ENCODE assay signal across 8 mouse cellular contexts in the genomic region with DNA sequence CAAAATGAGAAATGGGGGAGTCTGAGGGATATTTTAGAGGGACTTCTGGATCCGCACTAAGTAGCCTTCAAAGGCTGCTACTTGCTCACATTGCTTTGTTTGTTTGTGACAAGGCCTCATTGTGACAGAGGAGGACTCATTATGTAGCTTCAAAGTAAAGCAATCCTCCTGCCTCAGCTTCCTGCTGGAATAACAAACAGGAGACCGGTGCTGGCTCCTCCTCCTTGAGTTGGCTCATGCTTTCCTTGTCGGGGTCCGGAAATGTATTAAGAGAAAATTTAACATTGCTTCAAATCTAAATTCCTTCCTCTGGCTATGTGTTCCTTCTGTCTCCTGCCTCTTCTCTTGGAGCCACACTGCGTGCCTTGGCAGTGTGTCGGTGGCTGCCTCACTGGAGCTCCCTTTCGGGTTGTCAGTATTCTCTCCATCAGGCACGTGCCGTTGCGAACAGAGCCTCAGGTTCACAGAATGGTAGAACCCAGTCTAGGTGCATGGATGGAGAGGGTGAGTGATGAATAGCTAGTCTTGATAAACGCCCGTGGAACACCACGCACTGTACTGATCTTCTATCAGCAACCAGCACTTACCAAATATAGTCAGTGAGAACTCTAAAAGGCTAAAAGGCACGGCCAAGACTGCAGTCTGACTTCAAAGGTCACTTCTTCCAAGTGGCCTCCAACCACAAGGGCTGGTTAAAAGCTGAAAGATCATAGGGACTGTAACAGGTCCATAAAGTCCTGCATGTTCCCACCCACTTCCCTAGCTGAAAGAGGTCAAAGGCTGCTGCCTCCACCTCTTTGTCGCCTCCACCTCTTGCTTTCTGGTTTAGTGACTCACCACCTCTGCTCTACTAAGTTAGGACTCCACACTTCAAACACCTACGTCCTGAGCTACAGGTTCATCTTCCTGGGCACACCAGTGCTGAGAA. TPM values are rescaled to one million over a fixed set of nuclear protein-coding genes. Genes with fewer than 3 reads are reported as not detected.
A peak's percentile ranks its signal among the peaks of the same experiment; 100 is the strongest.
DNase-seq lines count a peak whose midpoint lies in the region; ATAC-seq and TF ChIP-seq lines count a peak whose summit lies in the region.

No protein-coding gene starts in this region.

- peak overlapping the region; percentile 66 for H3K4me2 ChIP-seq in embryonic facial prominence, embryonic 12.5 days (replicated peaks)
- H3K4me2 ChIP-seq in intestine, embryonic 16.5 days (ENCODE audit: low read depth, low read length): peak overlapping the region; percentile 59
- H3K4me2 ChIP-seq in midbrain, embryonic 15.5 days: peak overlapping the region; percentile 63

- H3K36me3 ChIP-seq in embryonic facial prominence, embryonic 12.5 days: no peaks in the 10 kb centered on the region
- H3K36me3 ChIP-seq in intestine, embryonic 16.5 days (ENCODE audit: control insufficient read depth, insufficient read depth, low read length): no peaks in the 10 kb centered on the region
- H3K36me3 ChIP-seq in midbrain, embryonic 15.5 days (replicated peaks): no peaks in the 10 kb centered on the region

- ATAC-seq in embryonic facial prominence, embryonic 12.5 days (ENCODE audit: insufficient number of reproducible peaks, insufficient read depth, low FRiP score, low TSS enrichment): no peak
- peak; percentile 64 for ATAC-seq in intestine, embryonic 16.5 days
- no peak for ATAC-seq in midbrain, embryonic 15.5 days (replicated peaks)

- H3K27me3 ChIP-seq in embryonic facial prominence, embryonic 12.5 days: no peaks in the 10 kb centered on the region
- H3K27me3 ChIP-seq in intestine, embryonic 16.5 days (replicated peaks; ENCODE audit: control insufficient read depth, insufficient read depth, low read length): no peaks in the 10 kb centered on the region
- H3K27me3 ChIP-seq in midbrain, embryonic 15.5 days (replicated peaks): no peaks in the 10 kb centered on the region

- no peak for DNase-seq in left cerebral cortex, adult 2 months (ENCODE audit: extremely low spot score in 1 of 2, low spot score in 2 of 2)
- no peak for DNase-seq in left cerebral cortex, postnatal 36 days (ENCODE audit: low spot score in 2 of 2)
- no peak for DNase-seq in ovary, postnatal 36 days (ENCODE audit: low spot score)
- DNase-seq in natural killer cell, adult 2 months (ENCODE audit: low spot score in 2 of 2): no peak
- no peak for DNase-seq in ovary, postnatal 10 days (ENCODE audit: low spot score)

- TF ChIP-seq CTCF in left cerebral cortex, adult 2 months (IDR thresholded peaks at IDR 0.05): no peak

- peak overlapping the region; percentile 39 for H3K4me3 ChIP-seq in left cerebral cortex, adult 2 months
- H3K4me3 ChIP-seq in embryonic facial prominence, embryonic 12.5 days: peak overlapping the region; percentile 83
- peak overlapping the region; percentile 47 for H3K4me3 ChIP-seq in intestine, embryonic 16.5 days (ENCODE audit: low read length)
- H3K4me3 ChIP-seq in midbrain, embryonic 15.5 days: peak overlapping the region; percentile 84

- peak overlapping the region; percentile 78 for H3K27ac ChIP-seq in left cerebral cortex, adult 2 months
- H3K27ac ChIP-seq in embryonic facial prominence, embryonic 12.5 days: no peak overlapping the region
- H3K27ac ChIP-seq in intestine, embryonic 16.5 days (ENCODE audit: low read length): peak overlapping the region; percentile 93
- peak overlapping the region; percentile 65 for H3K27ac ChIP-seq in midbrain, embryonic 15.5 days

- H3K4me1 ChIP-seq in embryonic facial prominence, embryonic 12.5 days: peaks cover 35% of the 10 kb centered on the region
- peaks cover 37% of the 10 kb centered on the region for H3K4me1 ChIP-seq in intestine, embryonic 16.5 days (ENCODE audit: control insufficient read depth, insufficient read depth, low read length)
- H3K4me1 ChIP-seq in midbrain, embryonic 15.5 days: peaks cover 45% of the 10 kb centered on the region

- H3K9ac ChIP-seq in embryonic facial prominence, embryonic 12.5 days: peak overlapping the region; percentile 19; the same call in 1 of the 2 replicates
- peak overlapping the region; percentile 56 for H3K9ac ChIP-seq in intestine, embryonic 16.5 days (ENCODE audit: low read depth, low read length)
- no peak overlapping the region; the same call in 1 of the 2 replicates for H3K9ac ChIP-seq in midbrain, embryonic 15.5 days

- intact Hi-C loops in left cerebral cortex, adult 2 months (cut with DNase I): loop anchor here (1.0 to 10.0 kb wide), 3 partner anchors 14 to 193 kb away; partner anchors contain the start of gene Polg
- intact Hi-C loops in left cerebral cortex, postnatal 36 days (cut with DNase I): loop anchor here (2.0 kb wide), 1 partner anchor 87 kb away; no protein-coding TSS in a partner anchor

- 85% methylated on average over 16 of the region's 16 CpGs for WGBS in embryonic facial prominence, embryonic 12.5 days
- WGBS in intestine, embryonic 16.5 days: 70% methylated on average over 16 of the region's 16 CpGs
- 84% methylated on average over 16 of the region's 16 CpGs for WGBS in midbrain, embryonic 15.5 days

- no peaks in the 10 kb centered on the region for H3K9me3 ChIP-seq in embryonic facial prominence, embryonic 12.5 days
- no peaks in the 10 kb centered on the region for H3K9me3 ChIP-seq in intestine, embryonic 16.5 days (ENCODE audit: control insufficient read depth, low read length)
- H3K9me3 ChIP-seq in midbrain, embryonic 15.5 days: no peaks in the 10 kb centered on the region

RNA-seq across cellular contexts. Expression of gene Abhd2, which starts 0.9 kb away (rescaled TPM):
- total RNA-seq in left cerebral cortex, adult 2 months (2021): 100 to 1,000 TPM; 103 to 116 TPM
- 100 to 1,000 TPM; 107 to 115 TPM for total RNA-seq in left cerebral cortex, postnatal 36 days (2021)
- polyA plus RNA-seq in embryonic facial prominence, embryonic 12.5 days (2016; fragmentation: Nextera tagmentation; extraction: Ambion mirVana): 11.0 and 11.9 TPM in 2 replicates
- polyA plus RNA-seq in intestine, embryonic 16.5 days (2015; fragmentation: Nextera tagmentation; extraction: Ambion mirVana): 11.5 and 15.1 TPM in 2 replicates
- polyA plus RNA-seq in midbrain, embryonic 15.5 days (2015; fragmentation: Nextera tagmentation; extraction: Ambion mirVana): 16.8 and 18.2 TPM in 2 replicates
